Comparison of ENCODE assay signal across 8 mouse cellular contexts in the genomic region with DNA sequence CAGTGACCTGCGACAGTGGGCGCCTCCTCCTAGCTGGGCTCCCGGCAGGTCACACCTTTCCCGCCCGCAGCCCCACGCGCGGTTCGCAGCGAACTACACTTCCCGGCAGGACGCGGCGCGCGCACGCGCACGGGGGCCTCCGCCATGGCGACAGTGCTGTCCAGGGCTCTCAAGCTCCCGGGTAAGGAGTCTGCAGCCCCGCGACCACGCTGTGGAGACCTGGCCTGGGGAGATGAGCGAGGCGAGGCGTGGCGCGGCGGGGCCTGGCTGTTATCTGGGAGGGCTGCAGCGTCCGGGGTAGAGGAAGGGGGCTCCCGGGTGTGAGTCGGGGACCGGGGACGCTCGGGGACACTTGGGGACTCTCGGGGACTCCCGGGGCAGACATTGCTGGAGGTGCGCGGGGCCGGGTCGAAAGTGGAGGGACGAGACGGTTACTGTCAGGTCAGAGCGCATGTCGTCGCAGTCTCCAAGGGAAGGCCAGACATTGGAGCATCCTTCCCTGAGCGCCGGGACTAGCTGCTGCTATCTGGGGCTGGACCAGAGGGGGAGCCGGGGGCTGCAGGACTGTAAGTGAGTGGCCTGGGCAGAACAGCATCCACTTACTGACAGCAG. TPM values are rescaled to one million over a fixed set of nuclear protein-coding genes. Genes with fewer than 3 reads are reported as not detected.
A peak's percentile ranks its signal among the peaks of the same experiment; 100 is the strongest.
DNase-seq lines count a peak whose midpoint lies in the region; ATAC-seq and TF ChIP-seq lines count a peak whose summit lies in the region.

A gene (plus strand): TSS at position 57 of the 612 bp plus-strand sequence.
A gene (minus strand): TSS at position 102 of the 612 bp plus-strand sequence.

- peak within 1 kb of the TSS; percentile 83 for H3K9ac ChIP-seq in hindbrain, embryonic 11.5 days (ENCODE audit: low read depth, low read length)

- no peaks in the 10 kb centered on the region for H3K9me3 ChIP-seq in hindbrain, embryonic 11.5 days (ENCODE audit: control insufficient read depth, low read length)

- H3K4me3 ChIP-seq in hindbrain, embryonic 11.5 days (ENCODE audit: low read depth, low read length): peak within 1 kb of the TSS; percentile 79

- in situ Hi-C loops in Patski (cut with MboI; ENCODE audit: low pct_unique_long_range_greater_than_20kb): no loop called here

- peak within 1 kb of the TSS; percentile 91 for H3K4me2 ChIP-seq in hindbrain, embryonic 11.5 days (replicated peaks; ENCODE audit: low read depth, low read length)

- CTCF ChIA-PET in Patski (lab: Charles Lee): interaction anchor here (0.7 kb wide), 1 partner anchor 120 kb away, joined by 3 read pairs; no protein-coding TSS in a partner anchor

- WGBS in hindbrain, embryonic 11.5 days: under 1% methylated on average over 52 of the region's 52 CpGs

- no peaks in the 10 kb centered on the region for H3K27me3 ChIP-seq in Patski
- no peaks in the 10 kb centered on the region for H3K27me3 ChIP-seq in hindbrain, embryonic 11.5 days (ENCODE audit: control insufficient read depth, insufficient read depth, low read length)

- no peak for TF ChIP-seq CTCF in Patski (IDR thresholded peaks at IDR 0.05)

- H3K4me1 ChIP-seq in hindbrain, embryonic 11.5 days (replicated peaks; ENCODE audit: control insufficient read depth, insufficient read depth, low read length): no peaks in the 10 kb centered on the region

- no peaks in the 10 kb centered on the region for H3K36me3 ChIP-seq in hindbrain, embryonic 11.5 days (ENCODE audit: control insufficient read depth, insufficient read depth, low read length)

- POLR2A ChIA-PET in Patski (lab: Charles Lee): no interaction called here

- no peak for DNase-seq in Patski (ENCODE audit: low read depth, low spot score)
- DNase-seq in cerebellum, postnatal 10 days: peak; percentile 93 to 95
- DNase-seq in frontal cortex, postnatal 10 days (ENCODE audit: low spot score in 2 of 2): peak; percentile 67 to 81
- peak; percentile 86 for DNase-seq in hindbrain, embryonic 11.5 days (ENCODE audit: low spot score)
- DNase-seq in layer of hippocampus, postnatal 14 days (ENCODE audit: low spot score in 2 of 2): peak; percentile 82 to 85
- peak; percentile 85 for DNase-seq in lung, postnatal 10 days
- DNase-seq in retina, adult 2 months (ENCODE audit: low read depth, low spot score): peak; percentile 48
- DNase-seq in thymus, postnatal 25 days: peak; percentile 88

- peak; percentile 88 for ATAC-seq in Patski
- peak; percentile 92 for ATAC-seq in hindbrain, embryonic 11.5 days (ENCODE audit: low FRiP score)

- peak within 1 kb of the TSS; percentile 79 for H3K27ac ChIP-seq in hindbrain, embryonic 11.5 days (ENCODE audit: low read depth, low read length)

RNA-seq across cellular contexts. Expression of the first gene that starts in this region (rescaled TPM):
- polyA plus RNA-seq in Patski (2021): 16.8 TPM
- polyA plus RNA-seq in hindbrain, embryonic 11.5 days (2014; fragmentation: Nextera tagmentation; extraction: Ambion mirVana): 32.5 and 34.2 TPM in 2 replicates
- total RNA-seq in layer of hippocampus, postnatal 14 days (2021): 100 to 1,000 TPM; 122 to 133 TPM

RNA-seq across cellular contexts. Expression of the second gene that starts in this region (rescaled TPM):
- 5.2 TPM for polyA plus RNA-seq in Patski (2021)
- polyA plus RNA-seq in hindbrain, embryonic 11.5 days (2014; fragmentation: Nextera tagmentation; extraction: Ambion mirVana): 2.6 and 4.1 TPM in 2 replicates
- total RNA-seq in layer of hippocampus, postnatal 14 days (2021): 10 to 100 TPM; 54.1 to 62.0 TPM
